Mouse (Mus musculus) liver, postnatal 0 days (tissue): ENCODE data around the gene Il18bp. TPM values are rescaled to one million over a fixed set of nuclear protein-coding genes. Genes with fewer than 3 reads are reported as not detected.
A peak's percentile ranks its signal among the peaks of the same experiment; 100 is the strongest.
"Not testable (repeated sequence)": the region's sequence is repeated elsewhere in the genome, so short reads cannot be mapped to it uniquely, and the experiment has no call there.

Source experiments
- ATAC-seq: fragments of 200-750 bp; cut with Nextera tagmentation; 2 replicates; pipeline ENCODE4 v1.8.0; 2017; ENCODE audit warnings: mild to moderate bottlenecking, moderate library complexity
- DNase-seq: peaks from one replicate; pipeline ENCODE4 v3.0.0-alpha.2; 2016
- H3K27ac ChIP-seq: fragments of 300-500 bp; sonication (generic); 2 replicates; pipeline ENCODE4 v1.5.1; 2014; ENCODE audit warnings: antibody characterized with exemption, moderate library complexity, mild to moderate bottlenecking, low read depth
- H3K27me3 ChIP-seq: fragments of 300-500 bp; sonication (generic); 2 replicates; pipeline ENCODE4 v1.6.1; 2014; ENCODE audit warnings: low read length, control low read depth, mixed read lengths; ENCODE audit not compliant: insufficient read depth
- H3K36me3 ChIP-seq: fragments of 300-500 bp; sonication (generic); replicated peaks from 2 replicates; pipeline ENCODE4 v1.6.1; 2014; ENCODE audit warnings: mild to moderate bottlenecking, control low read depth, low read length, moderate library complexity, mixed read lengths; ENCODE audit not compliant: insufficient read depth
- H3K4me1 ChIP-seq: fragments of 300-500 bp; sonication (generic); 2 replicates; pipeline ENCODE4 v1.6.1; 2014; ENCODE audit warnings: antibody characterized with exemption, mild to moderate bottlenecking, control low read depth; ENCODE audit not compliant: insufficient read depth
- H3K4me2 ChIP-seq: fragments of 300-500 bp; sonication (generic); 2 replicates; pipeline ENCODE4 v1.6.1; 2014; ENCODE audit warnings: low read depth, mild to moderate bottlenecking, low read length, moderate library complexity, mixed read lengths
- H3K4me3 ChIP-seq: fragments of 300-500 bp; sonication (generic); 2 replicates; pipeline ENCODE4 v1.5.1; 2014; ENCODE audit warnings: low read depth, low read length
- H3K9ac ChIP-seq: fragments of 300-500 bp; sonication (generic); replicated peaks from 2 replicates; pipeline ENCODE4 v1.6.1; 2014; ENCODE audit warnings: mild to moderate bottlenecking, moderate library complexity
- H3K9me3 ChIP-seq: fragments of 300-500 bp; sonication (generic); 2 replicates; pipeline ENCODE4 v1.6.1; 2016; ENCODE audit warnings: mild to moderate bottlenecking, control low read depth, low read length, mixed read lengths
- CTCF ChIP-seq: sonication (generic); IDR thresholded peaks from 2 replicates; pipeline ENCODE4 v1.5.1; 2016; ENCODE audit warnings: antibody characterized with exemption, low read depth
- EP300 ChIP-seq: IDR thresholded peaks from 2 replicates; pipeline ENCODE4 v1.6.1; 2016; ENCODE audit warnings: antibody characterized with exemption, low read depth, mild to moderate bottlenecking
- WGBS: fragments of 180-500 bp; shearing (Covaris S2); extraction: QIAGEN DNeasy Blood & Tissue Kit; methylation state at CpG from one replicate; pipeline ENCODE4 v1.1.7; 2014; ENCODE audit not compliant: insufficient replicate concordance; 5-methylcytosine and 5-hydroxymethylcytosine counted together
- polyA plus RNA-seq: library from polyadenylated mRNA; unstranded; fragments of >200 nt; fragmentation: Nextera tagmentation; extraction: Ambion mirVana; gene quantifications from 2 replicates; pipeline ENCODE4 v1.2.1, GENCODE M21; 2015

The Il18bp gene
- polyA plus RNA-seq, 1 experiment from 2014 or later = 40.6 TPM

GRCm38 (mm10) chr7:102025187-102026119 is 7.0 kb upstream of the Il18bp start:
- ATAC-seq (peak; percentile 71), DNase-seq (no peak)
- Histone ChIP-seq H3K9ac (no peak overlapping the region), H3K4me1 (no peaks in the 10 kb centered on the region), H3K4me3 (no peak overlapping the region), H3K9me3 (no peaks in the 10 kb centered on the region), H3K27ac (no peak overlapping the region), H3K4me2 (no peak overlapping the region), H3K27me3 (no peaks in the 10 kb centered on the region), H3K36me3 (peaks cover 29% of the 10 kb centered on the region)
- TF ChIP-seq CTCF (no peak), EP300 (peak; percentile 11; the same call in 1 of the 2 replicates)
- WGBS = 77% methylated on average over 2 of the region's 2 CpGs

GRCm38 (mm10) chr7:102023821-102024220 is 5.3 kb upstream of the Il18bp start:
- Histone ChIP-seq H3K9me3 (no peaks in the 10 kb centered on the region), H3K4me1 (no peaks in the 10 kb centered on the region), H3K9ac (no peak overlapping the region), H3K4me3 (no peak overlapping the region), H3K27ac (no peak overlapping the region), H3K27me3 (no peaks in the 10 kb centered on the region), H3K36me3 (peaks cover 22% of the 10 kb centered on the region), H3K4me2 (no peak overlapping the region)
- TF ChIP-seq CTCF = no peak
- TF ChIP-seq EP300 = no peak
- WGBS = 91% methylated on average over 9 of the region's 9 CpGs
- DNase-seq = no peak
- ATAC-seq = no peak

GRCm38 (mm10) chr7:102020934-102021333 is 2.4 kb upstream of the Il18bp start:
- not testable (repeated sequence) for H3K9ac ChIP-seq, DNase-seq, ATAC-seq, H3K27me3 ChIP-seq, H3K9me3 ChIP-seq, H3K4me2 ChIP-seq, H3K27ac ChIP-seq, H3K4me3 ChIP-seq
- Histone ChIP-seq H3K4me1 (peaks cover 13% of the 10 kb centered on the region), H3K36me3 (peaks cover 42% of the 10 kb centered on the region)
- 88% methylated on average over 2 of the region's 2 CpGs for WGBS

GRCm38 (mm10) chr7:102019362-102019761 is 872 bp upstream of the Il18bp start:
- TF ChIP-seq CTCF (no peak), EP300 (no peak)
- Histone ChIP-seq H3K4me1 (peaks cover 13% of the 10 kb centered on the region), H3K4me3 (no peak overlapping the region), H3K27ac (peak overlapping the region; percentile 68), H3K9me3 (no peaks in the 10 kb centered on the region), H3K4me2 (0 out of 2 replicates have a peak overlapping the region, but pooled peaks have one; percentile 19), H3K27me3 (no peaks in the 10 kb centered on the region), H3K36me3 (peaks cover 57% of the 10 kb centered on the region), H3K9ac (no peak overlapping the region)
- ATAC-seq (no peak; the same call in 1 of the 2 replicates), DNase-seq (no peak)
- WGBS = 50% methylated on average over 3 of the region's 3 CpGs

GRCm38 (mm10) chr7:102018034-102018433 is 456 bp downstream of the Il18bp start:
- Histone ChIP-seq H3K4me2 (peak overlapping the region; percentile 66), H3K9ac (peak overlapping the region; percentile 28), H3K4me3 (peak overlapping the region; percentile 31; the same call in 1 of the 2 replicates), H3K4me1 (peaks cover 13% of the 10 kb centered on the region), H3K36me3 (peaks cover 61% of the 10 kb centered on the region), H3K27ac (peak overlapping the region; percentile 68), H3K27me3 (no peaks in the 10 kb centered on the region), H3K9me3 (no peaks in the 10 kb centered on the region)
- DNase-seq (no peak), ATAC-seq (0 out of 2 replicates have a peak, but pooled peaks have one; percentile 14)
- 59% methylated on average over 7 of the region's 7 CpGs for WGBS
- TF ChIP-seq EP300 = no peak
- TF ChIP-seq CTCF = no peak

- Histone ChIP-seq H3K9me3 (no peaks in the 10 kb centered on the region), H3K36me3 (peaks cover 61% of the 10 kb centered on the region), H3K4me1 (peaks cover 13% of the 10 kb centered on the region), H3K27me3 (no peaks in the 10 kb centered on the region), H3K4me2 (peak overlapping the region; percentile 66), H3K27ac (peak overlapping the region; percentile 68), H3K4me3 (peak overlapping the region; percentile 31), H3K9ac (peak overlapping the region; percentile 28)
- TF ChIP-seq CTCF (no peak), EP300 (no peak)
- WGBS = 51% methylated on average over 5 of the region's 5 CpGs
- no peak for DNase-seq
- ATAC-seq = peak; percentile 45; the same call in 1 of the 2 replicates
Observed at GRCm38 (mm10) chr7:102017452-102017851, 1.0 kb downstream of the Il18bp start.
